8 mouse cellular contexts compared by ENCODE assay signal in genomic region chr10:77251223-77251783, GRCm38 (mm10). TPM values are rescaled to one million over a fixed set of nuclear protein-coding genes. Genes with fewer than 3 reads are reported as not detected.
A peak's percentile ranks its signal among the peaks of the same experiment; 100 is the strongest.
DNase-seq lines count a peak whose midpoint lies in the region; ATAC-seq and TF ChIP-seq lines count a peak whose summit lies in the region.
"Had no signal": no experiment of that assay in that cellular context is flagged by ENCODE, and none has a peak within 500 bp of the region (broad histone marks: within the 10 kb centered on the region; RNA-seq: fewer than 3 reads in every experiment).

No protein-coding gene starts in this region.

- H3K4me3 ChIP-seq in heart, postnatal 0 days (ENCODE audit: low read depth, low read length) = peak overlapping the region; percentile 21
- no peak overlapping the region for H3K4me3 ChIP-seq in liver, postnatal 0 days (ENCODE audit: low read depth, low read length)
- H3K4me3 ChIP-seq: embryonic facial prominence, embryonic 12.5 days had no signal

- peak overlapping the region; percentile 37; the same call in 1 of the 2 replicates for H3K9ac ChIP-seq in heart, postnatal 0 days (replicated peaks; ENCODE audit: low read depth, low read length)
- no peak overlapping the region for H3K9ac ChIP-seq in liver, postnatal 0 days (replicated peaks)
- H3K9ac ChIP-seq: embryonic facial prominence, embryonic 12.5 days had no signal

- DNase-seq in right cerebral cortex, postnatal 4 days = peak; percentile 32
- no peak for DNase-seq in right cerebral cortex, postnatal 10 days (ENCODE audit: low spot score in 2 of 2)
- peak; percentile 50 for DNase-seq in cerebellum, adult 11 months
- no peak for DNase-seq in heart, postnatal 0 days (ENCODE audit: low spot score)
- DNase-seq in liver, postnatal 0 days = peak; percentile 36
- DNase-seq in T-cell, adult 2 months (ENCODE audit: low spot score) = no peak
- DNase-seq in thymus, postnatal 25 days = no peak

- H3K4me1 ChIP-seq in heart, postnatal 0 days (ENCODE audit: control insufficient read depth, insufficient read depth) = peaks cover 14% of the 10 kb centered on the region
- peaks cover 21% of the 10 kb centered on the region for H3K4me1 ChIP-seq in liver, postnatal 0 days (ENCODE audit: insufficient read depth)

- H3K27ac ChIP-seq in heart, postnatal 0 days (ENCODE audit: low read depth) = peak overlapping the region; percentile 76
- H3K27ac ChIP-seq in liver, postnatal 0 days (ENCODE audit: low read depth) = 0 out of 2 replicates have a peak overlapping the region, but pooled peaks have one; percentile 44

- H3K27me3 ChIP-seq in heart, postnatal 0 days (ENCODE audit: control insufficient read depth, insufficient read depth, low read length) = no peaks in the 10 kb centered on the region
- no peaks in the 10 kb centered on the region for H3K27me3 ChIP-seq in liver, postnatal 0 days (ENCODE audit: insufficient read depth, low read length)
- H3K27me3 ChIP-seq: embryonic facial prominence, embryonic 12.5 days had no signal

- 51% methylated on average over 18 of the region's 18 CpGs for WGBS in heart, postnatal 0 days
- 50% methylated on average over 18 of the region's 18 CpGs for WGBS in liver, postnatal 0 days (ENCODE audit: insufficient replicate concordance)

- H3K36me3 ChIP-seq in heart, postnatal 0 days (replicated peaks; ENCODE audit: control insufficient read depth, insufficient read depth, low read length) = no peaks in the 10 kb centered on the region
- no peaks in the 10 kb centered on the region for H3K36me3 ChIP-seq in liver, postnatal 0 days (replicated peaks; ENCODE audit: insufficient read depth, low read length)
- H3K36me3 ChIP-seq: embryonic facial prominence, embryonic 12.5 days had no signal

- ATAC-seq in heart, postnatal 0 days (ENCODE audit: insufficient read depth, low read depth) = no peak; the same call in 1 of the 2 replicates
- peak; percentile 59 for ATAC-seq in liver, postnatal 0 days

- peak overlapping the region; percentile 53 for H3K4me2 ChIP-seq in heart, postnatal 0 days (ENCODE audit: low read depth, low read length)
- peak overlapping the region; percentile 34 for H3K4me2 ChIP-seq in liver, postnatal 0 days (ENCODE audit: low read depth, low read length)
- H3K4me2 ChIP-seq: embryonic facial prominence, embryonic 12.5 days had no signal

- no peak for TF ChIP-seq EP300 in heart, postnatal 0 days (IDR thresholded peaks at IDR 0.05; ENCODE audit: low read depth)
- no peak for TF ChIP-seq EP300 in liver, postnatal 0 days (IDR thresholded peaks at IDR 0.05; ENCODE audit: low read depth)

- H3K9me3 ChIP-seq in heart, postnatal 0 days (replicated peaks; ENCODE audit: control insufficient read depth, low read length) = no peaks in the 10 kb centered on the region
- no peaks in the 10 kb centered on the region for H3K9me3 ChIP-seq in liver, postnatal 0 days (ENCODE audit: low read length)
- H3K9me3 ChIP-seq: embryonic facial prominence, embryonic 12.5 days had no signal

- TF ChIP-seq CTCF in heart, postnatal 0 days (IDR thresholded peaks at IDR 0.05; ENCODE audit: low read depth) = peak; percentile 23; the same call in 1 of the 2 replicates
- peak; percentile 12; the same call in 1 of the 2 replicates for TF ChIP-seq CTCF in liver, postnatal 0 days (IDR thresholded peaks at IDR 0.05; ENCODE audit: low read depth)

RNA-seq across cellular contexts. Expression of gene Pofut2, which starts 7.7 kb away (rescaled TPM):
- total RNA-seq in heart, postnatal 0 days (2014; rRNA removed; ENCODE audit: low replicate concordance) = 78.8 and 94.1 TPM in 2 replicates
- 71.1 and 72.4 TPM in 2 replicates for polyA plus RNA-seq in heart, postnatal 0 days (2015; fragmentation: Nextera tagmentation; extraction: Ambion mirVana)
- 16.4 and 17.2 TPM in 2 replicates for polyA plus RNA-seq in liver, postnatal 0 days (2015; fragmentation: Nextera tagmentation; extraction: Ambion mirVana)

Comparison
In these comparisons a context has a peak if more than half of its experiments do, and no peak if none do; other contexts are left out.
1. DNase-seq: peak in right cerebral cortex, postnatal 4 days (single experiment), cerebellum, adult 11 months (single experiment) and liver, postnatal 0 days (single experiment); none in right cerebral cortex, postnatal 10 days (0 of 2), heart, postnatal 0 days (single experiment), T-cell, adult 2 months (single experiment) and thymus, postnatal 25 days (single experiment).